Mouse (Mus musculus) liver, adult (tissue): ENCODE results near the gene Sept14.
A peak's percentile ranks its signal among the peaks of the same experiment; 100 is the strongest.

Experiments
- GATA4 ChIP-seq: IDR thresholded peaks from 2 replicates; pipeline ENCODE4 v1.6.1; 2014; ENCODE audit warnings: mild to moderate bottlenecking, low read length; ENCODE audit not compliant: insufficient replicate concordance

Sept14 gene

GRCm38 (mm10) chr5:129708412-129708811 is at the start of gene Sept14:
Gene Sept14, minus strand, starts transcription at chr5:129708512.
- TF ChIP-seq GATA4: no peak

GRCm38 (mm10) chr5:129756886-129757285 is 48.6 kb upstream of the Sept14 start:
- no peak for TF ChIP-seq GATA4

GRCm38 (mm10) chr5:129744050-129744449 is 35.7 kb upstream of the Sept14 start:
- no peak for TF ChIP-seq GATA4

- no peak for TF ChIP-seq GATA4
These were observed 34.7 kb upstream of the Sept14 start for GRCm38 (mm10) chr5:129742903-129743488.

- TF ChIP-seq GATA4: no peak
These were observed 32.7 kb upstream of the Sept14 start for GRCm38 (mm10) chr5:129740976-129741375.

GRCm38 (mm10) chr5:129731021-129731420 is 22.7 kb upstream of the Sept14 start:
- no peak for TF ChIP-seq GATA4

- TF ChIP-seq GATA4: peak; percentile 19; the same call in 1 of the 2 replicates
These were observed 22.0 kb upstream of the Sept14 start for GRCm38 (mm10) chr5:129730344-129730743.

- TF ChIP-seq GATA4: peak; percentile 47; the same call in 1 of the 2 replicates
These were observed 21.0 kb upstream of the Sept14 start for GRCm38 (mm10) chr5:129729286-129729685.

- TF ChIP-seq GATA4: no peak
These were observed 18.5 kb upstream of the Sept14 start for GRCm38 (mm10) chr5:129726784-129727183.

GRCm38 (mm10) chr5:129725774-129726392 is 17.6 kb upstream of the Sept14 start:
- TF ChIP-seq GATA4: no peak

- TF ChIP-seq GATA4: peak; percentile 80; the same call in 1 of the 2 replicates
These were observed 16.8 kb upstream of the Sept14 start, which contains the start of gene Nipsnap2 for GRCm38 (mm10) chr5:129724834-129725773. Gene Nipsnap2, plus strand, starts transcription at chr5:129725063.

GRCm38 (mm10) chr5:129724268-129724667 is 16.0 kb upstream of the Sept14 start:
- TF ChIP-seq GATA4: no peak

- no peak for TF ChIP-seq GATA4
These were observed 11.9 kb upstream of the Sept14 start for GRCm38 (mm10) chr5:129720176-129720575.

- no peak for TF ChIP-seq GATA4
These were observed 8.7 kb upstream of the Sept14 start for GRCm38 (mm10) chr5:129717016-129717415.

GRCm38 (mm10) chr5:129715326-129715861 is 7.1 kb upstream of the Sept14 start, which contains the start of gene Mrps17:
Gene Mrps17, plus strand, starts transcription at chr5:129715497.
- TF ChIP-seq GATA4: peak; percentile 99; the same call in 1 of the 2 replicates

- peak; percentile 55; the same call in 1 of the 2 replicates for TF ChIP-seq GATA4
These were observed 4.9 kb downstream of the Sept14 start for GRCm38 (mm10) chr5:129703368-129703767.

GRCm38 (mm10) chr5:129701706-129702105 is 6.6 kb downstream of the Sept14 start:
- no peak for TF ChIP-seq GATA4
